Mouse (Mus musculus): ENCODE data around the gene Lmo2. TPM values are rescaled to one million over a fixed set of nuclear protein-coding genes. Genes with fewer than 3 reads are reported as not detected.
"Not testable (repeated sequence)": the region's sequence is repeated elsewhere in the genome, so short reads cannot be mapped to it uniquely, and the experiment has no call there.

Gene Lmo2
- polyA plus RNA-seq, 1 experiment = 47.8 TPM

GRCm38 (mm10) chr2:103970041-103970790, 12.4 kb downstream of the Lmo2 start:
- 1% methylated on average over 72 of the region's 79 CpGs for WGBS
- H3K4me1 ChIP-seq (ENCODE audit: control insufficient read depth, insufficient read depth, low read length) = peaks cover 2% of the 10 kb centered on the region; the same call in 1 of the 2 replicates
- TF ChIP-seq CTCF (IDR thresholded peaks at IDR 0.05; ENCODE audit: insufficient read depth, low read length) = no peak
- TF ChIP-seq POLR2A (IDR thresholded peaks at IDR 0.05; ENCODE audit: borderline replicate concordance, extremely low read depth, low read depth, low read length) = peak; percentile 50; the same call in 1 of the 2 replicates
- peak overlapping the region; percentile 62 for H3K4me3 ChIP-seq (replicated peaks; ENCODE audit: extremely low read depth, low read depth, low read length)
- DNase-seq = peak; percentile 56

- 3% methylated on average over 32 of the region's 32 CpGs for WGBS
- peaks cover 2% of the 10 kb centered on the region; the same call in 1 of the 2 replicates for H3K4me1 ChIP-seq (ENCODE audit: control insufficient read depth, insufficient read depth, low read length)
- TF ChIP-seq POLR2A (IDR thresholded peaks at IDR 0.05; ENCODE audit: borderline replicate concordance, extremely low read depth, low read depth, low read length) (no peak), CTCF (IDR thresholded peaks at IDR 0.05; ENCODE audit: insufficient read depth, low read length) (no peak)
- peak overlapping the region; percentile 62 for H3K4me3 ChIP-seq (replicated peaks; ENCODE audit: extremely low read depth, low read depth, low read length)
- DNase-seq = peak; percentile 35
Measured at GRCm38 (mm10) chr2:103970791-103971649, 13.2 kb downstream of the Lmo2 start.

GRCm38 (mm10) chr2:103971838-103972237, 14.1 kb downstream of the Lmo2 start:
- WGBS = 20% methylated on average over 3 of the region's 3 CpGs
- Histone ChIP-seq H3K4me1 (ENCODE audit: control insufficient read depth, insufficient read depth, low read length) (peaks cover 2% of the 10 kb centered on the region; the same call in 1 of the 2 replicates), H3K4me3 (replicated peaks; ENCODE audit: extremely low read depth, low read depth, low read length) (peak overlapping the region; percentile 12)
- DNase-seq = no peak
- TF ChIP-seq POLR2A (IDR thresholded peaks at IDR 0.05; ENCODE audit: borderline replicate concordance, extremely low read depth, low read depth, low read length) (no peak), CTCF (IDR thresholded peaks at IDR 0.05; ENCODE audit: insufficient read depth, low read length) (no peak)

GRCm38 (mm10) chr2:103975904-103976303, 18.1 kb downstream of the Lmo2 start:
- Histone ChIP-seq H3K4me3 (replicated peaks; ENCODE audit: extremely low read depth, low read depth, low read length) (no peak overlapping the region), H3K4me1 (ENCODE audit: control insufficient read depth, insufficient read depth, low read length) (peaks cover 2% of the 10 kb centered on the region; the same call in 1 of the 2 replicates)
- 55% methylated on average over 7 of the region's 7 CpGs for WGBS
- TF ChIP-seq POLR2A (IDR thresholded peaks at IDR 0.05; ENCODE audit: borderline replicate concordance, extremely low read depth, low read depth, low read length) (no peak), CTCF (IDR thresholded peaks at IDR 0.05; ENCODE audit: insufficient read depth, low read length) (no peak)
- DNase-seq = no peak

- Histone ChIP-seq H3K4me3 (replicated peaks; ENCODE audit: extremely low read depth, low read depth, low read length) (no peak overlapping the region), H3K4me1 (ENCODE audit: control insufficient read depth, insufficient read depth, low read length) (peaks cover 2% of the 10 kb centered on the region; the same call in 1 of the 2 replicates)
- TF ChIP-seq POLR2A (IDR thresholded peaks at IDR 0.05; ENCODE audit: borderline replicate concordance, extremely low read depth, low read depth, low read length) (no peak), CTCF (IDR thresholded peaks at IDR 0.05; ENCODE audit: insufficient read depth, low read length) (no peak)
- 77% methylated on average over 8 of the region's 8 CpGs for whole genome bisulfite sequencing
- DNase-seq = no peak
Measured at GRCm38 (mm10) chr2:103977216-103977615, 19.4 kb downstream of the Lmo2 start.

GRCm38 (mm10) chr2:103977716-103978115, 19.9 kb downstream of the Lmo2 start:
- no peak for TF ChIP-seq POLR2A (IDR thresholded peaks at IDR 0.05; ENCODE audit: borderline replicate concordance, extremely low read depth, low read depth, low read length)
- no peak for TF ChIP-seq CTCF (IDR thresholded peaks at IDR 0.05; ENCODE audit: insufficient read depth, low read length)
- no peak for DNase-seq
- 74% methylated on average over 9 of the region's 9 CpGs for WGBS
- peaks cover 2% of the 10 kb centered on the region; the same call in 1 of the 2 replicates for H3K4me1 ChIP-seq (ENCODE audit: control insufficient read depth, insufficient read depth, low read length)
- H3K4me3 ChIP-seq (replicated peaks; ENCODE audit: extremely low read depth, low read depth, low read length) = no peak overlapping the region

- TF ChIP-seq POLR2A (IDR thresholded peaks at IDR 0.05; ENCODE audit: borderline replicate concordance, extremely low read depth, low read depth, low read length) = no peak
- peak; percentile 88 for TF ChIP-seq CTCF (IDR thresholded peaks at IDR 0.05; ENCODE audit: insufficient read depth, low read length)
- Histone ChIP-seq H3K4me3 (replicated peaks; ENCODE audit: extremely low read depth, low read depth, low read length) (no peak overlapping the region), H3K4me1 (ENCODE audit: control insufficient read depth, insufficient read depth, low read length) (no peaks in the 10 kb centered on the region)
- 7% methylated on average over 5 of the region's 5 CpGs for WGBS
- DNase-seq = peak; percentile 71
Measured at GRCm38 (mm10) chr2:103982250-103982649, 24.5 kb downstream of the Lmo2 start.

- no peak for TF ChIP-seq POLR2A (IDR thresholded peaks at IDR 0.05; ENCODE audit: borderline replicate concordance, extremely low read depth, low read depth, low read length)
- no peak for TF ChIP-seq CTCF (IDR thresholded peaks at IDR 0.05; ENCODE audit: insufficient read depth, low read length)
- 88% methylated on average over 10 of the region's 10 CpGs for WGBS
- no peak for DNase-seq
- no peak overlapping the region for H3K4me3 ChIP-seq (replicated peaks; ENCODE audit: extremely low read depth, low read depth, low read length)
- H3K4me1 ChIP-seq (ENCODE audit: control insufficient read depth, insufficient read depth, low read length) = no peaks in the 10 kb centered on the region
Measured at GRCm38 (mm10) chr2:103983146-103983545, 25.4 kb downstream of the Lmo2 start.

- H3K4me1 ChIP-seq (ENCODE audit: control insufficient read depth, insufficient read depth, low read length); DNase-seq; H3K4me3 ChIP-seq (replicated peaks; ENCODE audit: extremely low read depth, low read depth, low read length): not testable (repeated sequence)
- WGBS = 64% methylated on average over 8 of the region's 8 CpGs
Measured at GRCm38 (mm10) chr2:103987595-103987994, 29.8 kb downstream of the Lmo2 start.

Measured in lung, adult 2 months (tissue).